8 mouse cellular contexts compared by ENCODE assay signal in genomic region chr7:16046481-16047337, GRCm38 (mm10). TPM values are rescaled to one million over a fixed set of nuclear protein-coding genes. Genes with fewer than 3 reads are reported as not detected.
DNase-seq lines count a peak whose midpoint lies in the region; ATAC-seq and TF ChIP-seq lines count a peak whose summit lies in the region.

No protein-coding gene starts in this region.

- TF ChIP-seq EP300 in liver, embryonic 14.5 days (IDR thresholded peaks at IDR 0.05; ENCODE audit: low read depth) = 0 out of 2 replicates have a peak, but pooled peaks have one; percentile 2
- no peak for TF ChIP-seq EP300 in stomach, postnatal 0 days (optimal IDR thresholded peaks at IDR 0.05)

- H3K27ac ChIP-seq in heart, embryonic 14.5 days (replicated peaks in 1 of 2; ENCODE audit: control insufficient read depth in 1 of 2, insufficient read depth in 1 of 2, low read depth in 2 of 2, low read length in 2 of 2) = peak overlapping the region; percentile 92 to 96
- H3K27ac ChIP-seq in liver, embryonic 14.5 days = peak overlapping the region; percentile 77
- peak overlapping the region; percentile 98 for H3K27ac ChIP-seq in stomach, postnatal 0 days (replicated peaks)

- H3K4me2 ChIP-seq in heart, embryonic 14.5 days (ENCODE audit: low read length) = peak overlapping the region; percentile 90
- H3K4me2 ChIP-seq in liver, embryonic 14.5 days (ENCODE audit: low read depth) = peak overlapping the region; percentile 99
- H3K4me2 ChIP-seq in stomach, postnatal 0 days (replicated peaks; ENCODE audit: low read depth) = peak overlapping the region; percentile 78

- no peak for TF ChIP-seq CTCF in liver, embryonic 14.5 days (IDR thresholded peaks at IDR 0.05; ENCODE audit: low read depth)
- TF ChIP-seq CTCF in stomach, postnatal 0 days (IDR thresholded peaks at IDR 0.05; ENCODE audit: low read depth) = no peak

- peak; percentile 40 for ATAC-seq in erythroid progenitor cell, adult 5-6 weeks (replicated peaks; ENCODE audit: low FRiP score, poor library complexity, severe bottlenecking)
- ATAC-seq in heart, embryonic 14.5 days (ENCODE audit: insufficient number of reproducible peaks, insufficient read depth, low FRiP score, low read depth) = peak; percentile 9; the same call in 1 of the 2 replicates
- peak; percentile 29 for ATAC-seq in liver, embryonic 14.5 days (ENCODE audit: insufficient read depth)
- ATAC-seq in stomach, postnatal 0 days (ENCODE audit: low FRiP score, low TSS enrichment) = peak; percentile 49

- peak overlapping the region; percentile 99 for H3K9ac ChIP-seq in heart, embryonic 14.5 days (ENCODE audit: low read length)
- H3K9ac ChIP-seq in liver, embryonic 14.5 days (replicated peaks) = peak overlapping the region; percentile 92
- H3K9ac ChIP-seq in stomach, postnatal 0 days (ENCODE audit: low read length) = peak overlapping the region; percentile 76

- H3K4me1 ChIP-seq in heart, embryonic 14.5 days (ENCODE audit: control insufficient read depth in 2 of 2, insufficient read depth in 2 of 2, low read length in 2 of 2) = peaks cover 23 to 53% of the 10 kb centered on the region in 2 experiments
- peaks cover 22 to 35% of the 10 kb centered on the region in 2 experiments for H3K4me1 ChIP-seq in liver, embryonic 14.5 days (replicated peaks; ENCODE audit: control insufficient read depth in 2 of 2, insufficient read depth in 2 of 2, low read length in 1 of 2)
- H3K4me1 ChIP-seq in stomach, postnatal 0 days (replicated peaks; ENCODE audit: control insufficient read depth, insufficient read depth) = peaks cover 11% of the 10 kb centered on the region; the same call in 1 of the 2 replicates

- DNase-seq in CD4-positive helper T cell, adult 2 months (ENCODE audit: low read depth, low spot score) = peak; percentile 84
- DNase-seq in brain, adult 2 months (ENCODE audit: low read depth, low spot score) = peak; percentile 88
- DNase-seq in kidney, postnatal 10 days = peak; percentile 79
- peak in 1 of 3 experiments; percentile 34 for DNase-seq in liver, embryonic 14.5 days (ENCODE audit: low read depth in 3 of 3, low spot score in 3 of 3)
- DNase-seq in neural tube, embryonic 10.5 days (ENCODE audit: extremely low spot score, low spot score) = peak; percentile 79
- DNase-seq in stomach, postnatal 0 days (ENCODE audit: low spot score) = peak; percentile 80

- H3K27me3 ChIP-seq in heart, embryonic 14.5 days (ENCODE audit: control insufficient read depth, insufficient read depth, low read length) = no peaks in the 10 kb centered on the region
- H3K27me3 ChIP-seq in liver, embryonic 14.5 days (ENCODE audit: control insufficient read depth, insufficient read depth, low read length) = no peaks in the 10 kb centered on the region
- no peaks in the 10 kb centered on the region for H3K27me3 ChIP-seq in stomach, postnatal 0 days (ENCODE audit: control insufficient read depth, insufficient read depth, low read length)

- under 1% methylated on average over 45 of the region's 46 CpGs for WGBS in heart, embryonic 14.5 days
- WGBS in liver, embryonic 14.5 days (ENCODE audit: insufficient replicate concordance) = under 1% methylated on average over 45 of the region's 46 CpGs
- under 1% methylated on average over 40 of the region's 46 CpGs for WGBS in stomach, postnatal 0 days

- H3K4me3 ChIP-seq in heart, embryonic 14.5 days (ENCODE audit: control insufficient read depth in 1 of 2, insufficient read depth in 1 of 2, low read depth in 1 of 2, low read length in 2 of 2) = peak overlapping the region; percentile 65 to 89
- H3K4me3 ChIP-seq in liver, embryonic 14.5 days (ENCODE audit: insufficient read depth in 1 of 2, low read depth in 2 of 2, low read length in 2 of 2) = peak overlapping the region; percentile 74 to 91
- H3K4me3 ChIP-seq in stomach, postnatal 0 days (ENCODE audit: low read depth, low read length) = peak overlapping the region; percentile 65

- no peaks in the 10 kb centered on the region for H3K9me3 ChIP-seq in heart, embryonic 14.5 days (ENCODE audit: control insufficient read depth, low read length)
- no peaks in the 10 kb centered on the region for H3K9me3 ChIP-seq in liver, embryonic 14.5 days (ENCODE audit: control insufficient read depth, low read length)
- H3K9me3 ChIP-seq in stomach, postnatal 0 days (ENCODE audit: control insufficient read depth, low read length) = no peaks in the 10 kb centered on the region

- 0 out of 2 replicates have a peak, but pooled peaks cover 5% of the 10 kb centered on the region for H3K36me3 ChIP-seq in heart, embryonic 14.5 days (ENCODE audit: control insufficient read depth, insufficient read depth, low read length)
- H3K36me3 ChIP-seq in liver, embryonic 14.5 days (replicated peaks; ENCODE audit: control insufficient read depth, insufficient read depth, low read depth) = no peaks in the 10 kb centered on the region
- H3K36me3 ChIP-seq in stomach, postnatal 0 days (ENCODE audit: control insufficient read depth, insufficient read depth, low read length) = no peaks in the 10 kb centered on the region

RNA-seq across cellular contexts. Expression of gene Bicra, which starts 1.0 kb away (rescaled TPM):
- 5.4 and 16.6 TPM in 2 replicates for total RNA-seq in erythroid progenitor cell, adult 5-6 weeks (2015; ENCODE audit: low replicate concordance)
- total RNA-seq in erythroid progenitor cell, adult 5-6 weeks (2017; ENCODE audit: low replicate concordance) = 1.9 and 2.0 TPM in 2 replicates
- 5.0 and 5.4 TPM in 2 replicates for polyA plus RNA-seq in heart, embryonic 14.5 days (2014; fragmentation: Nextera tagmentation; extraction: Ambion mirVana)
- polyA plus RNA-seq in liver, embryonic 14.5 days (2012; rRNA removed) = 1.8 and 2.2 TPM in 2 replicates
- polyA plus RNA-seq in liver, embryonic 14.5 days (2014; fragmentation: Nextera tagmentation; extraction: Ambion mirVana) = 0.83 and 1.5 TPM in 2 replicates
- 1.8 and 2.3 TPM in 2 replicates for polyA plus RNA-seq in stomach, postnatal 0 days (2015; fragmentation: Nextera tagmentation; extraction: Ambion mirVana)

RNA-seq across cellular contexts. Expression of gene Zfp541, which starts 14.9 kb away (rescaled TPM):
- not detected in 2 replicates for total RNA-seq in erythroid progenitor cell, adult 5-6 weeks (2015; ENCODE audit: low replicate concordance)
- total RNA-seq in erythroid progenitor cell, adult 5-6 weeks (2017; ENCODE audit: low replicate concordance) = not detected in 2 replicates
- polyA plus RNA-seq in heart, embryonic 14.5 days (2014; fragmentation: Nextera tagmentation; extraction: Ambion mirVana) = not detected in 2 replicates
- polyA plus RNA-seq in liver, embryonic 14.5 days (2012; rRNA removed) = 0.02 TPM in 1 of 2 replicates, not detected in the other
- not detected in 2 replicates for polyA plus RNA-seq in liver, embryonic 14.5 days (2014; fragmentation: Nextera tagmentation; extraction: Ambion mirVana)
- 0.05 TPM in 2 replicates for polyA plus RNA-seq in stomach, postnatal 0 days (2015; fragmentation: Nextera tagmentation; extraction: Ambion mirVana)

RNA-seq across cellular contexts. Expression of gene Napa, which starts 51.5 kb away (rescaled TPM):
- 282 and 315 TPM in 2 replicates for total RNA-seq in erythroid progenitor cell, adult 5-6 weeks (2015; ENCODE audit: low replicate concordance)
- 141 and 162 TPM in 2 replicates for total RNA-seq in erythroid progenitor cell, adult 5-6 weeks (2017; ENCODE audit: low replicate concordance)
- 159 and 161 TPM in 2 replicates for polyA plus RNA-seq in heart, embryonic 14.5 days (2014; fragmentation: Nextera tagmentation; extraction: Ambion mirVana)
- 88.9 and 110 TPM in 2 replicates for polyA plus RNA-seq in liver, embryonic 14.5 days (2012; rRNA removed)
- 107 and 112 TPM in 2 replicates for polyA plus RNA-seq in liver, embryonic 14.5 days (2014; fragmentation: Nextera tagmentation; extraction: Ambion mirVana)
- polyA plus RNA-seq in stomach, postnatal 0 days (2015; fragmentation: Nextera tagmentation; extraction: Ambion mirVana) = 136 and 152 TPM in 2 replicates
